Mouse (Mus musculus) lung, postnatal 36 days (tissue): ENCODE measurements around the gene Pttg1.
A peak's percentile ranks its signal among the peaks of the same experiment; 100 is the strongest.

Experiments used
- DNase-seq: peaks from one replicate; pipeline ENCODE4 v3.0.0; 2022; ENCODE audit warnings: mixed read lengths

The Pttg1 gene

DNA sequence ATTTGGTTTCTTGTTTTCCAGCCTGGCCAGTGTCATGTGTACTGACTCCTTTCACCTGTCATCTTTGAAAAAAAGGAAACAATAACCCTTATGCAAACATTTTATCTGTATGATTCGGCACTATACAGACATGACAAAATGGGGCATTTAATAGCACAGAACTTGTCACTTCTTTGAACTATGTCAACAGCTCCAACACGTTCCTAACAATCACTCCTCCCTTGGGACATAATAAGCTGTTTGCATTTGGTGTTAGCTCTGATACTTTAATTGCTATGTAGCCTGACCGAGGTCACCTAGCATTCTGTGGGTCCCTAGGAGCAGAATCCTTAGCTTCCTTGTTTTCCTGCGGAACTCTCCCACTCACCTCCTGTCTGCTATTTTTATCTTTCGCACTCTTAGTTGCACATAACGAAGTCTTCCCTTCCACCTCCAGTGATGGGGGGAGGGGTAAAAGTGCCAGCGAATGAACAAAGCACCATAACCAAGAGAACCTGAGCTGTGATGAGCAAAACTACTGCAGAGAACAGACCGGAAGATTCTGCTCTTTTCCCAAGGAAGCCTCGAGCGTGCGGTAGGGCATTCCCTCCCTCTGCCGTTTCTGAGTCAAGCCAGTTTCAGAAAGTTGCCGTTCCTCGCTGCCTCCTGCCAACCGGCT is 21.8 kb downstream of the Pttg1 start:
- no peak for DNase-seq

DNA sequence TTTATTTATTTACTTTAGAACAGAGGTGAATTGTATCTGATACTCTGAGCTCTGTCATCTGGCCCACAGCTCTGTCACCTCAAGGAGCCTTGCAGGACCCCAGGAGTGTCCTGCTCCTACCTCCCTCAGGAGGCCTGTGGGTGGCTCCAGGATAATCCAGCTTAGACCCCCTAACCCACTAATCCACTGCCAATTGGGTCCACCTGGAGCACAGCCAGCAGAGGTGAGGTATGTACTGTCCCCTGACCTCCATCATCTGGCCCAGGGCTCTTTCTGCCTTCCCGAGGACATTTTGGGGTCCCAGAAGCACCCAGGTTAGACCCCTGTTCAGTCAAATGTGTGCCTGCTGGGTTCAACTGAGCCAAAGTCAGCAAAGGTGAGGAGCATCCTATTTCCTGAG is 25.9 kb downstream of the Pttg1 start:
- DNase-seq = no peak

DNA sequence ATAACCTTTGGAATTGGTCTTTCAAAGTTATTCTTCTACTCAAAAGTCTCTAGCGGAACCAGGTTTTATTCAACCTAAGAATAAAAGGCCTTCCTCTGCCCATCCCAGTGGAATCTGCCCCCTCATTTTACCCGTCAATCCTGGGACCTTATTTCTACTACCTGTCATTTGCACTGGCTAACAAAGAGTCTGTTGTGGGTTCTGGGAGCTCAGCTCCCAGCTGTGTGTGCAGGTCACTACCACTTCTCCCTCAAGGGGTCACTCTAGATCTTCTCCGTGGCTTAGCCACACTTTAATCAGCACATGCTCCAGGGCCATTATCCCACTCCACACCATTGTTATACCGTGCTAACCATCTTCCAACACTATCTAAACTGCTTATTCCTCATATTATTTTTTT is 26.8 kb downstream of the Pttg1 start:
- peak; percentile 47 for DNase-seq

DNA sequence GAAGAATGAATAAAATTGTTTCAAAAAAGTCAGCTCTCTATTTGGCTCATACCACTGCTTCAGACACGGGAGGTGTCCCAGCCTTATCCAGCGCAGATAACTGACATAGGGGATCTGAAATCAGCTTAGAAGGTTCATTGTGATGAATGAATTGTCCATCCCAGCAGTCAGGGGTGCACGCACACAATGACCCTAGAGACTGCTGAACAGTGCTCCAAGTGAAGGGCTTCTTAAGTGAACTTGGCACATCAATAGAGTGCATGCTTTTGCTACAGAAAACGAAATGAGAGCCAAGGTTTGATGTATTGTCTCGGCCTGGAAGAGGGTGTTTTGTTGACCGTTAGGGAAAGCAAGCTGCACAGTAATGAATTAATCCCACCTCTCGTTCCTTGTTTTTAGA is 29.4 kb downstream of the Pttg1 start:
- no peak for DNase-seq

DNA sequence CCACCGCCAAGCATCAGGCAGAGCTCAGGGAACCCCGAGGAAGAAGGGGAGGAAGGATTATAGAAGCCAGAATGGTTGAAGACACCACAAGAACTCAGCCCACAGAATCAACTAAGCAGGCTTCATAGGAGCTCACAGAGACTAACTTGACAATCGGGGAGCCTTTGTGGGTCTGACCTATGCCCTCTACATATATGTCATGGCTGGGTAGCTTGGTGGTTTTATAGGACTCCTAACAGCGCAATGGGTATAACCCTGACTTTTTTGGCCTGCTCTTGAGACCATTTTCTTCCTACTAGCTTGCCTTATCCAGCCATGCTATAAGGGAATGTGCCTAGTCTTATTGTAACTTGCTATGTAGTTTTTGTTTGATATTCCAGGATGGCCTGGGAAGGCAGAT is 29.8 kb downstream of the Pttg1 start:
- no peak for DNase-seq

DNA sequence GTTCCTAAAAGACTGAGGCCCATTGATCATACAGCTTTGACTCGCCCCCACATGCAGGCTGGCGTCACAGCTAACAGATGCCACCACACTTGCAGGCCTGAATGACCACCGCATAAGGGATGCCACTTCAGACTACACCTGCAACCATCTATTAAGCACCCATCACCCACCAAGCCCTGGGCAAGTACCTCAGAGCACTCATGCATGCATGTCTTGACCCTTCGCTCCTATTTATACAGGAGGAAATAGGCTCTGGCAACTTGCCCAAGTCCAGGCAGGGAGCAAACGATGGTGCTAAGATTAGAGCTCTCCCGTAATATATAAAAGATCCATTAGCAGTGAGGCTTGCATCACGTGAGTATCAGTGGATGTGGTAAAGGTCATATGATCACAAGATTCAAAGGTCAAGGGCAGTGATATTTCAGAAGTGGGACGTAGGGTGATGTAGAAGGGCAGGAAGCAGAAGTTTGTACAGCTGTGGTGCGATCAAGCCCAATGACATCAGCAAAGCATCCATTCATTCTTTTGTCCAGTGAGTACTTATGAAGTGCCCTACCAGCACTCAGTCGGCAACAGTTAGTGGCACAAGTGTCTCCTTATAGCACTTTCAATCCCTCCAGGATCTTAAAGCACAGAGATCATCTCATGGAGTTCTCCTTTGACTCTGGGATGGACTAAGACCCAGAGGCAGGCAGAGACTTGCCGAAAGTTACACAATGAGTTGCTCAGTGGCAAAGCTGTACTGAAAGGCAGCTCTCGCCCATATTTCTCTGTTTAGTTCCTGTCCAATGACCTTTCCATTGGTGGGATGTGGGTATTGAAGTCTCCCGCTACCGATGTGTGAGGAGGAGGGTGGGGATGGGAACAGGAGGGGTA is 30.7 kb downstream of the Pttg1 start:
- DNase-seq = peak; percentile 16

DNA sequence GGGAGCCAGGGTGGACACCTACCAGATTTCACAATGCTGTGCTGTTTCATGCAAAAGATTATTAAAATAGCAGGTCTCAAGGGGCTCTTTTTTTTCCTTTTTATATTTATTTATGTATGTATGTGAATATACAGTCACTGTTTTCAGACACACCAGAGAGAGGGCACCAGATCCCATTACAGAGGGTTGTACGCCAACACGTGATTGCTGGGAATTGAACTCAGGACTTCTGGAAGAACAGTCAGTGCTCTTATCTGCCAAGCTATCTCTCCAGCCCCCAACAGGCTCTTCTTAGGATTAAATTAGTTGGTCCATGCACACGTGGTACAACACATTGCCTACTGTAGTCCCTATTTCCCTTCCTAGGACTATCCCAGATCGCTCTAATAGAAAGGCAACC is 32.7 kb downstream of the Pttg1 start:
- DNase-seq = no peak

DNA sequence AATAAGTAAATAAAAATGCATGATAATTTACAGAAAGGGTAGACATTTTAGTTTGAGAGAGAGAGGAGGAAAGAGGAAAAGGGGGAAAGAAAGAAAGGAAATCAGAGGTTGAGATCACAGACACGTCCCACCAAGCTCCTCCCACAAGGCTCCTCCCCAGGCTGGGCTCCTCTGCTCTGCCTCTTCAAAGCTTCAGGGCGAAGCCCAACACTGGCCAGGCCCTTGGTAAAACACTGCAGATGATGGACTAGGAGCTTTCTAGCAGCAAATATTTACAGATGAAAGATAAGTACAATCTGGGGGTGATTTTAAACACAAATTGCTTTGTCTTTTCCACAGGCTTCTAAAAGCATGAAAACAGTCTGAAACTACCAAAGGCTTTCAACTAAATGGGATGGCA is 33.3 kb downstream of the Pttg1 start:
- DNase-seq = no peak

DNA sequence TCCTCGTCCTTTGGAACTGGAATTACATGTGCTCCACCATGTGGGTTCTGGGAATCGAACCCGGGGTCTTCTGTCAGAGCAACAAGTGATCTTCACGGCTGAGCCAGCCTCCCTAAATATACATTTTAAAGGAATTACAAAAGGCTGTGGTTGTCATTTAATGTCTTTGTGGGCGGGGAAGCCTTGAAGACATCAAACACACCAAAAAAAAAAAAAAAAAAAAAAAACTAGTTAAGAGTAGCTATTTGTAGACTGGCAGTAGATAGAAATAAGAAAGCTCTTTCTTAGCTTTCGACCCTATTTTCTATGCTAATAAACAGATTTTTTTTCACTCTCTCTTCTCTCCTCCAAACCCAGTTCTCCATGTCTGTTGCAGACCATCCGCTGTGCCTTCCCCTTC is 36.9 kb downstream of the Pttg1 start:
- DNase-seq = no peak

DNA sequence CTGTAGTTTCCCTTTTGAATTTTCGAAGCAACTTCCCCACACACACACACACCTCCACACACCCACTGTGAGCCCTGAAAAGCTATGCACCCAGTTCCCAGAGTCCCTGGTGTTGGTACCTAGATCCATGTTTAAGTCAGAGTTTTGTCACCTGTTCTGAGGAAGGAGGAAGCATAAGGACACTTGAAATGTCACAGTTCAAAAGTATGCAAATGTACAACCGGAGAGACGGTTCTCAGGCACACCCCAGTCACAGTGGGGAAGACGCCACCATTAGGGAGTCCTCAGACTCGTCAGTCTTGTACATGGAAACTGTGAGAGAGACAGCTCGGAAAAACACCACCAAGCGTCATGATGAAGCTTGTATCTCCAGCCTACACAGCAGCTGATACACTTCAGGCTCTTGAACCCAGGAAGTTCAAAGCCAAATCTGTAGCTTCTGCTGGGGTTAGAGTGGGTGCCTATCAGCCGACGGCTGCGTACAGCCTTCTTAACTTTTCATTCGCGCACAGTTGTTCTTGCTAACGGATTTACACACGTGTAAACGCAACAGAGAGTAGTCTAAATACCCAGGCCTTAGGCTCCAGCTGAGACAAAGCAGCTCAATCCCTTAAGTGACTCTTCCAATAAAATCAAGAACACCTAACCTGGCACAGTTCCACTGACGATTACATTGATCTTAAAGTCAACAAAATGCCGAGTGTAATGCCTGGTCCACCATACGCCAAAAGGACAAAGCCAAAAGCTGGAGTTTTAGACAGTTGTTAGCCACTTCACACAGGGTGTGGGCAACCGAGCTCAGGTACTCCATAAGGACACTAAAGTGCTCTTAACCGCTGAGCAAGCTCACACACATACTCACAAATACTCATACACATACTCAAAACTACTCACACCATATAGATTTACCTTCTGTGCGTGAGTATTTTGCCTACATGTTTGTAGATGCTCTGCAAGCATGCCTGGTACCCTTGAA is 37.6 kb downstream of the Pttg1 start:
- no peak for DNase-seq

DNA sequence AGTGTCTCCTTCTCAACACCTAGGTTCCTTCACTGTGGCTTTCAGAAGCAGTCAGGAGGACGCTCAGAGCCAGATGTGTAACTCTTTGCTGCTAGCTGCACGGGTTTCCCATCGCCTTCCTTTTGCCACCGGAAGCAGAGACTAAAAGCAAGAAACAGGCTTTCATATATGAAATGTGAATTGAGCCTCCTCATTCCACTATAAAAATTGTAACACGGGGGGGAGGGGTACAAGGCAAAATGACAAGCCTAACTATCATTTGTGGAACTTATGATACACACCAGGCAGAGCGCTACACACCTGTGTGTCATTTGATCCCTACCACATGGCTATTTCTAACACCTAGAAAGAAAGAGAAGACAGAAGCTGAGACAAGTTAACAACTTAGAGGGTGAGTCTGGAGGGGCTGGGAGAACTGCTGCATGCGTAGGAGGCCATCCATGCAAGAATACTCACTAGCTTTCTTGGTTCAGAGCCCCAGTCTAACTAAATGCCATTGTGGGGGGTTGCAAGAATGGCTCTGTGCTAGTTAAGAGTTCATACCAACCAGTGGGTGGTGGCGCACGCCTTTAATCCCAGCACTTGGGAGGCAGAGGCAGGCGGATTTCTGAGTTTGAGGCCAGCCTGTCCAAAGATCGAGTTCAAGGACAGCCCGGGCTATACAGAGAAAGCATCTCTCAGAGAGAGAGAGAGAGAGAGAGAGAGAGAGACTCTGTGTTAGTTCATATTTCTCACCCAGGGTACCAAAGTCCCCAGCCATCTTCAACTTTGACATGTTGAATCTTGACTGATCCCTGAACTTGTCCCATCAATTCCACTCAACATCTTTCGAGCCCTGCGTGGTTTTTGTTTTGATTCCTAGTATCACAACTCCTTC is 38.8 kb downstream of the Pttg1 start:
- no peak for DNase-seq

DNA sequence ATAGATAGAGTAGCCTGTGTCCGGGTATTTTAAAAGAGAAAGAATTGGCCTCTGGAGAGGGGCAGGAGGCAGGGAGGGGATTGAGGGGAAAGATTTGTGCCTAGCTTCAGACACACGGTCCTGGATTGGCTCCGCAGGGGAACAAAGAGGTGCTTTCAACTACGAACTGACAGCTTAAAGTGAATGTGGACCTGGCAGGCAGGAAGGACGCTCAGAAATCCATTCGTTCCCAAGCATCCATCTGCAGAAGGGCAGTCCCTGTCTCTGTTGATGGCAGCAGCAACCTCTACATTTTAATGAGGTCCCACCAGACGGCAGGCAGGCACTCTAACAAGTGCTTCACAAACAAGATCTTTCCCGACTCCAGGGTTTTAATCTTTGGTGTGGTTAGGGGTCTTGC is 40.3 kb downstream of the Pttg1 start:
- DNase-seq = no peak

DNA sequence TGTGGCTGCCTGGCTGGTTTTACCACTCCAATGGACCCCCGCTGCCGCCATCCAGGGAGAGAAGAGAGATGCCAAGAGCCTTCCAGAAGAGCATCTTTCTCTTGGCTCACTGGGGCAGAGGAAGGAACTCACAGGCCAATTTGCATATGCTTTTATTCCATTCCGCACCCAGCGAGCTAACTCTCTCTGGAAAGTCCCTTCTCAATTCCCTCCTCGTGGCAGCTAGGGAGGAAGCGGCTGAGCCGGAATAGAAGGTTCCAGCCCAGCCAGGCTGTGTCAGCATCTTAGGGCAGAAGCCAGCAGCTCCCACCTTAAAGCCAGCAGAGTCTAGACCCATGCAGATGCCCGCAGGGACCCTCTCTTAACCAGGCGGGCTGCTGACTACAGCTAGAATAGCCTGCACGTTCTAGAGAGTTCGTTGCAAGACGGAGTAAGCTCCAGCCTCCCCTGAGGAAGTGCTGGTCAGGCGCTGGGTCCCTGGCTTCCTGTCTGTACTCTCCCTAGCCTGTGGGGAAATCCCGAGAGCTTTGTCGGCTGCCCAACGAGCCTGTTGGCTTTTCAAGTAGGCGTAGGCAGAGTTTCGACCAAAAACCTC is 40.9 kb downstream of the Pttg1 start:
- peak; percentile 80 for DNase-seq

DNA sequence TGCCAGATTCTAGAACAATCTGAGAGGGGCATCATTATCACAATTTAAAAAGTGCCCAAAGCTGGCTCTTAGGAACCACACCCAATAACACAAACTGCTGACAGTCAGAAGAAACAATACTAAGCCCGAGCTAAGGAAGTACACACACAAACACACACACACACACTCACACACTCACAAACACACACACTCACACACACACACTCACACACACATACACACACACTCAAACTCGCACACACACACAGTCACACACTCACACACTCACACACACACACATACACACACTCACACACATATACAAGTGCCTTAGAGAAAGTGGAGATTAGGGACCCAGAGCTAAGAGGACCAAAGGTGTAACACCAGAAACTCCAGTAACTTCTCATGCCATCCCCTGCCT is 42.5 kb downstream of the Pttg1 start:
- peak; percentile 58 for DNase-seq

DNA sequence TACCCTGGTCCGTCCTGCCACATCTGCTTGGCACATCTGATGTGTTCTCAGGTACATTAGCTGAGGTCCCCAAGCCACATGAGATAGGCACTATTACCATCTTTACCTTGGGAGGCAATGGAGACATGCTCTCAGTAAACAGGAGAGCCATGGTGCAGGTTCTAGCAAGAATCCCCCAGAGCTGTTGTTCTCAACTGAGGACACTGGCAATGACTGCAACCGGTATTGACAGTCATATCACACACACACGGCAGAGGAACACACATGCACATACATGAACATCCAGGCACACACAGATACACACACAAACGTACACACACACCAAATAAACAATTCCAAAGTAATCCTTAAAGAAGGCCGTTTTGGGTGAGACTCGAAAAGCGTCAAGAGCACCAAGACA is 45.1 kb downstream of the Pttg1 start:
- no peak for DNase-seq

DNA sequence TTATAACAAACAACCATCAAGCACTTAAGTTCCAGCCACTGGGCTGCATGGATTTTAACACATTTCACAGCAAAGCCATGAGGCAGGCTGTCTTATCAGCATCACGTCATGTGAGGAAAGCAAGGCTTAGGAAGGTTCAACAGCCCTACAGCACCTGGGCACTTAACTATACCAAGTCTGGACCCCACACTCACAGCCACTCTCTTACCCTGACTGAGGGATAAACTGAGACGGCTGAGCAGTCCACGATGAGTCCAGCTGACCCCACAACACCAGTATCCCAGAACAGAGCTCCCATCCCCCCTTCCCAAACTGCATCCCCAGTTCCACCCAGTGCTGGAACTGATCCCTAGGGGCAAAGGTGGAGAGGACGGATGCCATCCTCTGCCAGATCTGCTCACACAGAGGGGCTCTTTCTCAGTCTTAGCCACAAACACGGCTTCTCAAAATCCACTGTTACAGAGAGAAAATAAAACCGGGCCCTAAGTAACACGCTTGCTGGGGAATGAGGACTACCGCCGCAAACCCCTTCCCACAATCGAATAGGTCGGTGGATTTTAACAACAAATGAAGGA is 46.1 kb downstream of the Pttg1 start:
- no peak for DNase-seq

DNA sequence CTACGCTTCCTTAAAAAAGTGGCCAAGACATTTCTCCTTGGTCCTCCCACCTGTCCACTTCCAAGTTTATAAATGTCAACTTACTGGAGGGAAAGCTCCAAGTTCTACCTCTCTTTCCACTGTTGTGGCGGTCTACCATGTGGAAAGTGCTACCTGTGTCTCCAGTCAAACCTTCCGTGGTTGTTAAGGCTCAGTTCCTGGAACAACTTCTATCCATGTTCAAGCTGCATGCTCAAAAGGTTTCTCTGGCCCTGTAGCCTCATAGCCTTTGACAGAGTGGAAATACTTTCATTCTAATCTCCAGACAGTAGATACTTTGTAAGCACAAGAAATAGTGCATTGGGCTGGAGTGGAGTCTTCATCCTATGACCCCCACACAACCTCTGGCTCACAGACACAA is 46.6 kb downstream of the Pttg1 start:
- DNase-seq = no peak

DNA sequence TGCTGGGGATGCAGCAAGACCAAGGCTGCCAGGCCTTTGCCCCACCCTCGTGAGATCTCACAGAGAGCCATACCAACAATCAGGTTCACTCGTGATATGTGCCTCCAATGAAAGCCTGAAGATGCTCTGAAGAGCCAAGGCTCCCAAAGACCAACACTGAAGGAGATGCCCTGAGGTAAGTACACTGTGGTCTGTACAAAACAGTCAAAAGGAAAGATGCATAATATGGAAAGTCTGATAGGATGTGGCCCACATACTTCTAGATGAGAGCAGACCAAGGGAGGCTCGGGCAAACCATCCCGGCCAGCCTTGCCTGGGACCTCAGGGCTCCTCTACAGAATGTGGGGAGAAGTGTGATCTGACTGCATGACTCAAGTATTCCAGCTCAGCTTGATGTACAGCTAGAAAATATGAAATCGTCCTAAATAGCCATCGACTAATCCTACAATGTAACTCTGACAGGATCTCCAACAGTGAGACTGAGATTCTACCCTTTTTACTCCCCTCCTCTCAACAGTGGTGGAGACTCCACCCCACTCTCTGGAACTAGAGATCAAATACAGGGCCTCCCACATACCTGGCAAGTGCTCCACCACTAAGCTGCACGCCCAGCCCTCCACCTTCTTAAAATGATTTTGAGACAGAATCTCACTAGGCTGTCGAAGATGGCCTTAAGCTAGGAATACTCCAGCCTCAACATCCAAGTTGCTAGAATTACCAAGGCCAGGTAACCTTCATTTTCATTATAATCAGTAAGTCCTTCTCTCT is 48.8 kb downstream of the Pttg1 start:
- DNase-seq = no peak

DNA sequence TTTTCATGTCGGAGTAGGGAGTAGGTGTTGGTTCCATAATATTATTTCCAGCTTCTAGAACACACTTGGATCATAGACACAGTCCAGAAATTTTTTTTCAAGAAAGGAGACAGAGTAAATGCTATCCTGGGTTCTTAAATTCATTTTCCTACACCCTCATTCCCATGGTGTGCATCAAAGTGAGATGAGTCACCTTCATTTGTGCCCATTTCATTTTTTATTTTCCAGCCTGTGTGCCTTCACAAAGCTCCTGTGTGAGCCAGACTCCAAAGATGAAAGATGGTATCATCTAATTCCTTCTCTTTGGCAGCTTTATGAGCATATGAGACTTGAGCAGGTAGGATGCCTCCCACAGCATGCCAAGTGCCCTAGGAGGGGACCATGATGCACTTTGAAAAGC is 49.5 kb downstream of the Pttg1 start:
- no peak for DNase-seq

DNA sequence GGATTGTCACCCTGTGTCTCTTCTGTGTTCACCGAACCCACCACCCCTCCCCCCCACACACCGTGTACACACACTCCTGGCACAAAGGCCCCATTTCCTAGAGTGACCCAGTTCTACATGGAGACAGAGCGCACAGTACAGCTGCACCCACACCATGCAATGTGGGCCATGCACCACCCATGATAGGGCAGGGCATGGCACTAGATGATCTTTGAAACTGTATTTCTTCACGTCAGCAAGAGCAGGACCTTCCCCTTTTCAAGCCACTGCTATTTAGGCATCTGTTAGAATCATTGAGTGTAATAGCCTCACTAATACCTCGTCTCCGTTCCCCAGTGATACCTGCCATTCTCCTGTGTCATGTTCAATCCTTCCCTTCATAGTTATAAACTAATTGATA is 51.1 kb downstream of the Pttg1 start:
- DNase-seq = no peak

DNA sequence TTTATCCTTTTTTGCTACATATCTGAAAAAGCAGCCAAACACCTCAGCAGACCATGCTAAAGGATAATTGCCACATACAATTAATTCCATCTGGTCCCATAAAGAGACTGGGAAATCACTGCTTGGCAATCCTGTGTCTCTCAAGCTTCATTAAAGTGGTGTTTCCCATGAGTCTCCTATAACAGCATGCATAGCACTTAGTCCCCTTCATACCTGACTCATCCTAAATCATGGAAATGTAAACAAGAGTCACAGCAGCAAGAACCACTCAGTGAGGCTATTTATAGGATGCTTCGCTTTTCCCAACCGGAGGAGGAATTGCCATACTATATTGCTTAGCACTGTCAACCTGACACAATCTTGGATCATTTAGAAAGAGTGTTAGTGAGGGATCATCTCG is 52.7 kb downstream of the Pttg1 start:
- DNase-seq = no peak
